Comparison of ENCODE assay signal across 8 mouse cellular contexts in the genomic region with DNA sequence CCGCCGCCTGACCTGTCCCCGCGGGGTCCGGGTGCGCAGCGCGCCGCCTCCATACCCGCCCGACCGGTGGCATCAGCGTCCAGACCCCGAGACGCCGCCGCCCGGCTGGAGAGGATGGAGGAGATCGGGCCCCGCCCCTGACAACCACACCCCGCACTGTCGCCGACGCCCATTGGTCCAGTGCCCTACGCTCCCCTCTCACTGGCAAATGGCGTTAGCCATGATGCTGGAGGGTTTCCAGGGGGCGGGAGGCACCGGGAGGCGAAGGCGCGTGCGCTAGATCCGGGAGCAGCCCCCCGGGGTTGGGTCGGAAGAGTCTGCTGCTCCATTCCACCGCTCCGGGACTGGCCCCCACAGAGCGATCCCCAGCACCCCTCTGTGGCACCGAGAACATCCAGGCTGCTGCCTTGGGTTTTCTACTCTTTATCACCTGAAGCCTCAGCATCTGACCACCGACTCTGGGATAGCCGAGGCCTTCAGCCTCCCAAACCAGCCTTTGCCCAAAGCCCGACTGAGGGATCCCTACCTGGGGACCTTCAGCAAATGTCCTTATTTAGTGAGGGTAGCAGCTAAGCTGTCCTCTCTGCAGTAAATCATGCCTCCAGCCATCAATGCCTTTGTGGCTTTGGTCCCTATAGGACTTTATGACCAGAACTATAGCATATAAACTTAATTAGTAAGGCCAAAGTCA. TPM values are rescaled to one million over a fixed set of nuclear protein-coding genes. Genes with fewer than 3 reads are reported as not detected.
A peak's percentile ranks its signal among the peaks of the same experiment; 100 is the strongest.
DNase-seq lines count a peak whose midpoint lies in the region; ATAC-seq and TF ChIP-seq lines count a peak whose summit lies in the region.

Gene Tulp3, minus strand, starts transcription at position 126 of the 691 bp plus-strand sequence.

- 2% methylated on average over 16 of the region's 42 CpGs for WGBS in embryonic facial prominence, embryonic 14.5 days
- WGBS in limb, embryonic 14.5 days: 1% methylated on average over 32 of the region's 42 CpGs
- under 1% methylated on average over 40 of the region's 42 CpGs for WGBS in midbrain, postnatal 0 days

- H3K4me3 ChIP-seq in embryonic facial prominence, embryonic 14.5 days (ENCODE audit: low read depth, low read length): peak within 1 kb of the TSS; percentile 79
- peak within 1 kb of the TSS; percentile 78 for H3K4me3 ChIP-seq in limb, embryonic 14.5 days (replicated peaks; ENCODE audit: low read length)
- H3K4me3 ChIP-seq in midbrain, postnatal 0 days (ENCODE audit: low read depth, low read length): peak within 1 kb of the TSS; percentile 56

- TF ChIP-seq POLR2A in limb, embryonic 14.5 days (IDR thresholded peaks at IDR 0.05; ENCODE audit: borderline replicate concordance, extremely low read depth, insufficient read depth, insufficient read length): 0 out of 2 replicates have a peak, but pooled peaks have one; percentile 34

- peaks cover 28% of the 10 kb centered on the region for H3K36me3 ChIP-seq in embryonic facial prominence, embryonic 14.5 days (ENCODE audit: control insufficient read depth, insufficient read depth, low read length)
- H3K36me3 ChIP-seq in limb, embryonic 14.5 days (ENCODE audit: control insufficient read depth, insufficient read depth, low read length): peaks cover 25% of the 10 kb centered on the region
- H3K36me3 ChIP-seq in midbrain, postnatal 0 days (ENCODE audit: insufficient read depth, low read length): 0 out of 2 replicates have a peak, but pooled peaks cover 5% of the 10 kb centered on the region

- peaks cover 10% of the 10 kb centered on the region; the same call in 1 of the 2 replicates for H3K4me1 ChIP-seq in embryonic facial prominence, embryonic 14.5 days (ENCODE audit: control insufficient read depth, insufficient read depth, low read length)
- H3K4me1 ChIP-seq in limb, embryonic 14.5 days (ENCODE audit: control insufficient read depth, insufficient read depth, low read length): peaks cover 14% of the 10 kb centered on the region
- no peaks in the 10 kb centered on the region; the same call in 1 of the 2 replicates for H3K4me1 ChIP-seq in midbrain, postnatal 0 days (ENCODE audit: insufficient read depth, low read length)

- peak within 1 kb of the TSS; percentile 90 for H3K27ac ChIP-seq in embryonic facial prominence, embryonic 14.5 days (replicated peaks; ENCODE audit: low read depth, low read length)
- peak within 1 kb of the TSS; percentile 85 for H3K27ac ChIP-seq in limb, embryonic 14.5 days (replicated peaks; ENCODE audit: low read depth, low read length)
- peak within 1 kb of the TSS; percentile 83 for H3K27ac ChIP-seq in midbrain, postnatal 0 days (ENCODE audit: low read depth, low read length)

- peak; percentile 99 for ATAC-seq in embryonic facial prominence, embryonic 14.5 days (ENCODE audit: low read depth)
- ATAC-seq in limb, embryonic 14.5 days (ENCODE audit: low FRiP score, low read depth): peak; percentile 98
- ATAC-seq in midbrain, postnatal 0 days (ENCODE audit: low FRiP score): peak; percentile 99

- no peak for TF ChIP-seq CTCF in midbrain, postnatal 0 days (IDR thresholded peaks at IDR 0.05)

- H3K9ac ChIP-seq in embryonic facial prominence, embryonic 14.5 days (ENCODE audit: low read depth, low read length): peak within 1 kb of the TSS; percentile 80
- H3K9ac ChIP-seq in limb, embryonic 14.5 days (ENCODE audit: low read depth, low read length, severe bottlenecking): peak within 1 kb of the TSS; percentile 76
- H3K9ac ChIP-seq in midbrain, postnatal 0 days (replicated peaks; ENCODE audit: low read length, poor library complexity, severe bottlenecking): peak within 1 kb of the TSS; percentile 76

- H3K9me3 ChIP-seq in embryonic facial prominence, embryonic 14.5 days (ENCODE audit: control insufficient read depth, low read length): no peaks in the 10 kb centered on the region
- no peaks in the 10 kb centered on the region for H3K9me3 ChIP-seq in limb, embryonic 14.5 days (ENCODE audit: control insufficient read depth, low read length)
- no peaks in the 10 kb centered on the region for H3K9me3 ChIP-seq in midbrain, postnatal 0 days (ENCODE audit: low read length)

- peak; percentile 98 for DNase-seq in 3T3-L1 (ENCODE audit: low read depth, low spot score)
- DNase-seq in adrenal gland, postnatal 4 days (ENCODE audit: low spot score in 2 of 2): peak; percentile 89 to 90
- peak; percentile 98 for DNase-seq in embryonic facial prominence, embryonic 14.5 days (ENCODE audit: low spot score)
- DNase-seq in heart, adult 8-10 months (ENCODE audit: low spot score): peak; percentile 94
- peak; percentile 97 for DNase-seq in kidney, adult 9 months
- DNase-seq in limb, embryonic 14.5 days (ENCODE audit: low spot score): peak; percentile 98
- DNase-seq in midbrain, postnatal 0 days (ENCODE audit: low spot score): peak; percentile 98
- peak; percentile 75 to 81 for DNase-seq in spleen, postnatal 14 days (ENCODE audit: low spot score in 2 of 2)

- no peaks in the 10 kb centered on the region for H3K27me3 ChIP-seq in embryonic facial prominence, embryonic 14.5 days (replicated peaks; ENCODE audit: control insufficient read depth, insufficient read depth, low read length)
- H3K27me3 ChIP-seq in limb, embryonic 14.5 days (ENCODE audit: control insufficient read depth, insufficient read depth, low read length): no peaks in the 10 kb centered on the region
- no peaks in the 10 kb centered on the region for H3K27me3 ChIP-seq in midbrain, postnatal 0 days (ENCODE audit: insufficient read depth, low read length)

- peak within 1 kb of the TSS; percentile 79 for H3K4me2 ChIP-seq in embryonic facial prominence, embryonic 14.5 days (ENCODE audit: low read depth, low read length)
- H3K4me2 ChIP-seq in limb, embryonic 14.5 days (replicated peaks; ENCODE audit: low read depth, low read length, severe bottlenecking): peak within 1 kb of the TSS; percentile 71
- peak within 1 kb of the TSS; percentile 52 for H3K4me2 ChIP-seq in midbrain, postnatal 0 days (ENCODE audit: low read depth, low read length, poor library complexity, severe bottlenecking)

RNA-seq across cellular contexts. Expression of gene Tulp3, which starts in this region (rescaled TPM):
- 10 to 100 TPM; 39.8 to 41.9 TPM for total RNA-seq in adrenal gland, postnatal 4 days (2021)
- polyA plus RNA-seq in embryonic facial prominence, embryonic 14.5 days (2014; fragmentation: Nextera tagmentation; extraction: Ambion mirVana): 20.7 and 21.9 TPM in 2 replicates
- 1 to 10 TPM; 6.6 to 9.9 (median 7.8) TPM for total RNA-seq in heart, adult 8-10 months (2022)
- 49.0 and 56.1 TPM in 2 replicates for polyA plus RNA-seq in limb, embryonic 14.5 days (2012; rRNA removed)
- 20.3 and 24.8 TPM in 2 replicates for polyA plus RNA-seq in limb, embryonic 14.5 days (2014; fragmentation: Nextera tagmentation; extraction: Ambion mirVana)
- 14.1 and 14.3 TPM in 2 replicates for total RNA-seq in midbrain, postnatal 0 days (2014; rRNA removed)
- polyA plus RNA-seq in midbrain, postnatal 0 days (2015; fragmentation: Nextera tagmentation; extraction: Ambion mirVana): 11.7 and 14.7 TPM in 2 replicates

Comparison
In these comparisons a context has a peak if more than half of its experiments do, and no peak if none do; other contexts are left out.
1. Peak in every context shown above with its lines: DNase-seq, ATAC-seq, H3K4me3 ChIP-seq and H3K27ac ChIP-seq.